Mouse (Mus musculus): ENCODE measurements around the gene Kank1.

DNA sequence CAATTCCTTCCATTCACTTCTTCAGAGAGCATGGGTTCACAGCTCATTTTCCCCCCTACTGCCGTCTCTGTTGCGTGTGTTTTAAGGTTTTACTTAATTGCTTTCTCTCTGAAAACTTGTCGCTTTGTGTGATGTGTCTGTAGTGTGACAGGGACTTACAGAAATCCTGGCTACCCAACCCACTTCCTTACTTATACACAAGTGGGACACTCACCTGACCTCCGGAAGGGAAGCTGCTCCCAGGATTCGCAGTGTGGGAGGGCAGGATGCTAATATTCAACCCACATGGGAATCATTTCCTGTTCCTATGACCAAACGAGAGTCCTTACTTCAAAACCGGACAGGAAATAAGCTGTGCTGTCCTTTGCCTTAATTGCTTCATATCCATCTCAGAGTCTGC lies 195.1 kb downstream of the Kank1 start:
- TF ChIP-seq EP300 (IDR thresholded peaks at IDR 0.05; ENCODE audit: low read depth) (no peak), CTCF (IDR thresholded peaks at IDR 0.05; ENCODE audit: low read depth) (no peak)

Measured in heart, postnatal 0 days (tissue).